Mouse (Mus musculus): Measurements from ENCODE around the gene Slc22a23. TPM values are rescaled to one million over a fixed set of nuclear protein-coding genes. Genes with fewer than 3 reads are reported as not detected.

The Slc22a23 gene
- total RNA-seq, 1 experiment from 2014 or later = 14.1 TPM

DNA sequence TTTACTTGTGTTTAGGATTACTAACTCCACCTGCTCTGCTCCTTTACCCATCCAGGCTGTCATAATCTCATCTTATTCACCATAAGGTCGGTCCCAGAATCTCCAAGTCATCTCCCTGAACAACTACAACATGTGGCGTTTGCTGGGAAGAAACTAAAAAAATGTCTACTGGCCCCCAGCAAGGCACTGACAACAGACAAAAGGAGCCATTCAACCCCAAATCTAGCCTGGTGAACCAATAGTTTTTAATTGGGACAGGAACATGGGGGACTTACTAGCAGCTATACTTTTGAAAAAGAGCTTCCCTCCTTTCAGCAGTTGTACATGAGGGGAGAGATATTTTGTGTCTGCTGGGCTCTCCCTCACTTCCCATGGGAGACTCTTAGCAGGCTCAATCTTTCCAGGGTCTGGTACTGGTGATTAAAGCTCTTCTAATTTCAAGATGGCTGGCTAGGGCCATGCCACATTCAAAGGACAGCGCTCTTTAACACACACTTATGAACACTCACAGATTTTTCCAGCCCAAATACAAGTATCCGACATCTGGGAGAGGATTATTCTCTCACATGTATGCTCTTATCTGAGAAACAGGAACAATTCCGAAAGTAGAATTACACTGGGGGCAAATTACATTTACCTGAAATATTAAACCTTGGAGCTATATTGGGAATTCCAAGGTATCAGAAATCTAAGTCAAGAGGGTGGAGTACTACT is 195.4 kb downstream of the Slc22a23 start:
- no peak for ATAC-seq (replicated peaks; ENCODE audit: low read depth, poor library complexity, severe bottlenecking)

DNA sequence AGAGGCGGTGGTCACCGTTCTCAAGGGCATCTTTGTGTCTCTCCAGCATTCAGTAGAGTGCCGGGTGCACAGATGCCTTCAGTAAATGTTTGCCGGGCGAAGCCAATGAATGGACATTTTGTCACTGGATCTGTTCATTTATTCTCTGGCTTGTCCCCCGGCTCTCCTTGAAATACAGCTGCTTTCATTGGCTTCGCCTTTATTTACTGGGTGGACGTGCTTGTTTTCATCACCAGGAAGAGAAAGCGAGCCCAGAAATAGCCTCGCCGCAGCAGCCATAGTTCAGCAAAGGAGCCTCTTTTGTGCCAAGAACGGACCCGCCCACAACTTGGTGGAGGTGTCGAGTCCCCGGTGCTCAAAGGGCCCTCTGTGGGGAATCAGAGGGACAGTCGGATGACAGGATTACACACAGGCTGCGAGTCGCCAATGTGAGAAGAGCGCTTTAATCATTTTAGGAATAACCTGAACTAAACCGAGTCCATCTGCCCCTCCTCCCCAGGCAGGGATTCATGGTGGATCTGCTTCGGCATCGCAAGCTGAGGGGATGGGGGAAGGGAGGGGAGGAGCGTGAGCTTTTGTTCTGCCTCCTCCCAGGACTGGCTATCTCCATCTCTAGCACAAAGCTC is 196.1 kb downstream of the Slc22a23 start:
- ATAC-seq (replicated peaks; ENCODE audit: low read depth, poor library complexity, severe bottlenecking) = peak; percentile 83

GRCm38 (mm10) chr13:34148181-34148580 is 196.8 kb downstream of the Slc22a23 start:
- ATAC-seq (replicated peaks; ENCODE audit: low read depth, poor library complexity, severe bottlenecking) = no peak

DNA sequence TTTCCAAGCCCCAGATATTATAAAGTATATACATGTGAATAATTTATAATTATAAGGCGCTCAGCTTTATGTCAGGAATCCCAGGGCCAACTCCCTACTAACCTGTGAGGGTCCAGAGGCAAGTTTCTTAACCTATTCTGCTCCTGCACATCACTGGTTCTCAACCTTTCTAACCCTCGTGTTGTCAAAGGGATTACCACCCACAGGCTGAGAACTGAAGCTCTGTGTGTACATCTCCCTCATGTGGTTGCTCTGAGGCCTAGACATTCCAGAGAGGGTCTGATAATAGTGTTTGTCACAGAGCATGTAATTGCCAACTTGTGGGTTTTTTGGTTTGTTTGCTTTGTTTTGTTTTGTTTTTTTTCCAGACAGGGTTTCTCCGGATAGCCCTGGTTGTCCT is 198.1 kb downstream of the Slc22a23 start:
- ATAC-seq (replicated peaks; ENCODE audit: low read depth, poor library complexity, severe bottlenecking) = no peak

- no peak for ATAC-seq (replicated peaks; ENCODE audit: low read depth, poor library complexity, severe bottlenecking)
Observed at GRCm38 (mm10) chr13:34143389-34143788, 201.6 kb downstream of the Slc22a23 start.

GRCm38 (mm10) chr13:34136605-34137004 is 208.4 kb downstream of the Slc22a23 start:
- no peak for ATAC-seq (replicated peaks; ENCODE audit: low read depth, poor library complexity, severe bottlenecking)

DNA sequence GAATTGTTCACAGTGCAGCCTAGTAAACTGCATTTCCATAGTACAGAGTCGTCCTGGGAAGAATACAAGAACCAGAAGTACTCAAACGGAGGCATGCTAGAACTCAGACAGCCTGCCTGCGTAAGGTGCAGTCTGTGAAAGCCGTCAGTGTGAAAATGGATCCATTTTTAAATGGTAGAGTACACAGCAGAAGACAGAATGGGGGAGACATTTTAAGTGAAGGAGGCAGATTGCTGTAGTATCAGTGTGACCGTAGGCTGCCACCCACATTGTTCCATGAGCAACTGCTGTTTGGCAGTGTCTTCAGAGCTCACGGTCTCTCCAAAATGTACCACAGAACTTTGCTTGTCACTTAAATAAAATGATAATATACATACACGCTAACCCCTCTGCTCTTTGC is 210.7 kb downstream of the Slc22a23 start:
- no peak for ATAC-seq (replicated peaks; ENCODE audit: low read depth, poor library complexity, severe bottlenecking)

DNA sequence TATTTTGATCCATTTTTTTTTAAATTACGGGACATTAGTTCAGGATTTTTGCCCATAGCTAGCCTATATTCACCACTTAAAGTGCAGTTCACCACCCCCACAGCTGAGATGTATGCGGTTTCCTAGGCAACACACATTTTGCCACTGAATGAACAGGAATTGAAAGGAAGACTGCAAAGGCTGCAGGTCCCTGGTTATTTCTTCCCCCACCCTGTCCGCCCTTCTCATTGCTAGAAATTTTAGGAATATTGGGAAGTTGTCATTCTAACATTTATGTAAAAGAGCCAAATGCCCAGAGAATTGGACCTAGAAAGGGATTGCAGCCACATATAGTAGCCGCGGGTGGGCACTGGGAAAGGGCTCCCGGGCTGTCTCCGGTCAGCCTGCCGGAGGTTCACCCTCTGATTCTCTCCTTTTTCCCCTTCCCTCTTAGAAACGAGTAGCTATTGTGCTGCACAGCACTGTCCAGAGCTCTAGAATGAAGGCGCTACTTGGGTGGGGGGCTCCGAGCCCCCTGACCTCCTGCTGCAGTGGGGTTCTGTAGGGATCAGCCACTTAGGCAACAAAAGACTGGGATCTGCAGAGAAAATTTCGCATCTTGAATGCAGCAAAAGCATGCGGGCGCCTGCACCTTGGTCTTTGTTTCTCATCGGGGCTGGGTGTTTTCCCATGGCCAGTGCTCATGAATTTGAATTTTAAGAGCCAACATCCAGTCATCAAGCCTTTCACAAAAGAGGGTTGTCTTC is 211.5 kb downstream of the Slc22a23 start:
- no peak for ATAC-seq (replicated peaks; ENCODE audit: low read depth, poor library complexity, severe bottlenecking)

DNA sequence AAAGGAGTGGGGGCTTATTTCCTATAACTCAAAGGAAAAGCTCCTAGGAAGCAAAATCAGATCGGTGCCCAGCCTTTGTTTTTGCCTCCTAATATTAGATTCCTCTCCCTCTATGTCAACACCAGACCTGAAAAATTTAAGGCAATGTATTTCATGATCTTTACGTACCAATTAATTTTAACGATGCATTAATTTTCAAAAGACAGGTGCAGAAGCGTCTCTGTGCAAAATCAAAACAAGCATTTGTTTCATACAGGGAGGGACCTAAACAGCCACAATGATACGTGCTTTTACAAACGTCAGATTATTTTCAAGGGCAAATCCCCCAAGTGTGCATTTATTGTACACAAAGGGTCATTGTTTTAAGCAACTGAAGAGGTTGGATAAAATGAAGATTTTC is 212.1 kb downstream of the Slc22a23 start:
- no peak for ATAC-seq (replicated peaks; ENCODE audit: low read depth, poor library complexity, severe bottlenecking)

DNA sequence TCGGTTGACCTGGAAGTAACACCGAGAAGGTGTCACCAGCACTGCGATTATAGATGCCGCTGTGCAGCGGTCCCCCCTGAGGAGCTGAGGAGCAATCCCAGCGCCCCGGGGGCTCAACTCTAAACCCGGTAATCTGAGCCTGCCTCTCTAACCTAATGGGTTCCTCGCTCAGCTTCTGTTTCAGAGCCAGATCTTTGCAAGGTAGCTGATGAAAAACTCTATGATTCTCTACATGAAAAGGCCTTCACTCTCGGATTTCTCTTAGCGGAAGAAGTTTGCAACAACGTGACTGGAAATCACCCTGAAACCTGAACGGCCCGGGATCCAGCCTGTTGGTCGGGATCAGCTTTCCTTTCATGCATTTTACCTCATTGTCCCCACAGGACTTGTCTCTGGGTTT is 212.7 kb downstream of the Slc22a23 start:
- no peak for ATAC-seq (replicated peaks; ENCODE audit: low read depth, poor library complexity, severe bottlenecking)

DNA sequence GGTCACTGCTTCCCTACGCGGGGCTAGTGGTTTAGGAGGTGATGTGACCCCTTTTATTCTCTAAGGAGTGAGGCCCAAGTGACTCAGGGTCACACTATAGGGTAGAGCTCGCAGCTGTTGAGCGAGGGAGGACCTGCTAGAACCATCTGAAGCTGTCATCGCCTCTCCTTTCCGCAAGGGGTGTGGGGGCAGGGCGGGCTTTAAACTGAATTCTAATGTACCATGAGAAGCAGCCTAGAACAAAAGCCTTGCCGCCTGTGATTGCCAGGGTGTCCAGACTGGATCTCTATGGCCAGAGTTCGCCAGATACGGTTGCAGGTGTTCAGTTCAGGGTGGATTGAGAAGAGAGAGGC is 213.3 kb downstream of the Slc22a23 start:
- ATAC-seq (replicated peaks; ENCODE audit: low read depth, poor library complexity, severe bottlenecking) = peak; percentile 37; the same call in 1 of the 2 replicates

GRCm38 (mm10) chr13:34131011-34131707 is 213.8 kb downstream of the Slc22a23 start:
- peak; percentile 45 for ATAC-seq (replicated peaks; ENCODE audit: low read depth, poor library complexity, severe bottlenecking)

GRCm38 (mm10) chr13:34130226-34130731 is 214.7 kb downstream of the Slc22a23 start, which contains the start of gene Tubb2b:
Tubb2b (minus strand) TSS chr13:34130466.
- ATAC-seq (replicated peaks; ENCODE audit: low read depth, poor library complexity, severe bottlenecking) = peak; percentile 51

DNA sequence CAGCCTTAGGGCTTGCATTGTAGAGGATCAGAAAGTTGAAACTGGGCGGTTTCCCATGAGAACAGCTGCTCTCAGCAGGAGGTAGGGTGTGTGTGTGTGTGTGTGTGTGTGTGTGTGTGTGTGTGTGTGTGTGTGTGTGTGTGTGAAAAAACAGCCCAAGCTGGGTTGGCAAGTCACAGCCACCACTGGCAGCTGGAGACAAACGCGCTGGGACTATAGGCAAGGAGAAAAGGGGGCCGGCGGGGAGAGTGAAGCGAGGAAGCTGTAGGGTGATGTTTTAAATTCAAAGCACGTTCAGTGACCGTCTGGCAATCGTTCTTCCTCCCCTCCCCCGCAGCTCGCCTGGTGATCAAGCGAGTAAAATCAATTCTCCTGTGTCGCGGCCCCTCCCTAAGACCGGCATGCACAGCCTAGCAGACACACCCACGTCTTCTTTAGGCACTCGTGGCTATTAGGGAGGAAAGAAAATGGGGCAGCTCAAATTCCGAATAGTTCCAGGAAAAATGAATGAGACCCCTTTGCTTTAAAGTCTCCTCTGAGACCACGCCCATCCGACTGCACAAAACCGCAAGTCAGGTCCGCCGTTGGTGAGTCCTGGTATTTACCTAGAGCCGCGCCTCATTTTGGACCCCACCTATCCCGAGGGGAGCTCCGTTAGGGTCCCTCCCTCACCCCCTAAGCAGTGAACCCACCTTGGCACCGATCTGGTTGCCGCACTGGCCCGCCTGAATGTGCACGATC is 215.3 kb downstream of the Slc22a23 start:
- ATAC-seq (replicated peaks; ENCODE audit: low read depth, poor library complexity, severe bottlenecking) = peak; percentile 37

Other genes starting within 250 kb of the Slc22a23 start
- not detected in 2 replicates for gene Tubb2b, start 214.7 kb downstream of the Slc22a23 start, total RNA-seq (2017)
- gene Psmg4, start 182.2 kb downstream of the Slc22a23 start, total RNA-seq (2017) = 189 and 240 TPM in 2 replicates

All from common myeloid progenitor, adult 5-6 weeks (primary cell).